Mouse (Mus musculus) left cerebral cortex, postnatal 14 days (tissue): ENCODE data around the gene Relb. TPM values are rescaled to one million over a fixed set of nuclear protein-coding genes. Genes with fewer than 3 reads are reported as not detected.
"Not testable (repeated sequence)": the region's sequence is repeated elsewhere in the genome, so short reads cannot be mapped to it uniquely, and the experiment has no call there.

Experiments
- DNase-seq, 2 experiments: peaks; one replicate each; pipeline ENCODE4 v3.0.0; 2021 to 2022; ENCODE audit warnings: low spot score in 2 of 2, mixed read lengths in 1 of 2
- intact Hi-C: fragments of 180-260 bp; cut with DNase I; formaldehyde crosslinking; loops from one replicate; pipeline ENCODE4 v1.15.1; 2025
- total RNA-seq, 2 experiments: library from RNA; stranded (reverse); gene quantifications; 2 replicates each; pipeline ENCODE4 v1.2.3; 2021

Relb gene
- total RNA-seq, 2 experiments from 2014 or later: 6.1 to 6.3 TPM

GRCm38 (mm10) chr7:19633855-19634254 is 4.6 kb upstream of the Relb start:
- intact Hi-C loops: no loop called here
- no peak for DNase-seq

- DNase-seq: no peak
- intact Hi-C loops: no loop called here
These were observed 4.0 kb upstream of the Relb start for GRCm38 (mm10) chr7:19633197-19633596.

GRCm38 (mm10) chr7:19632720-19633119 is 3.5 kb upstream of the Relb start:
- intact Hi-C loops: no loop called here

GRCm38 (mm10) chr7:19632275-19632674 is 3.0 kb upstream of the Relb start:
- intact Hi-C loops: no loop called here
- DNase-seq: no peak

More at GRCm38 (mm10) chr7:19632720-19633119, 3.5 kb upstream of the Relb start:
- DNase-seq: no peak

GRCm38 (mm10) chr7:19628536-19629360 is 490 bp downstream of the Relb start:
- peak; percentile 87 to 91 for DNase-seq
- intact Hi-C loops: no loop called here

- DNase-seq: no peak
- intact Hi-C loops: no loop called here
These were observed 1.1 kb downstream of the Relb start for GRCm38 (mm10) chr7:19628192-19628535.

- no peak for DNase-seq
- intact Hi-C loops: no loop called here
These were observed 1.5 kb downstream of the Relb start for GRCm38 (mm10) chr7:19627721-19628120.

- intact Hi-C loops: no loop called here
- DNase-seq: no peak
These were observed 5.8 kb downstream of the Relb start for GRCm38 (mm10) chr7:19623433-19623832.

GRCm38 (mm10) chr7:19622241-19622640 is 7.0 kb downstream of the Relb start:
- no peak for DNase-seq
- intact Hi-C loops: no loop called here

GRCm38 (mm10) chr7:19620811-19621210 is 8.4 kb downstream of the Relb start:
- peak; percentile 59 to 81 for DNase-seq
- intact Hi-C loops: no loop called here

GRCm38 (mm10) chr7:19619004-19619801 is 10.0 kb downstream of the Relb start:
- intact Hi-C loops: loop anchor here (10.0 kb wide), 1 partner anchor 214 kb away; the partner anchor contains the start of genes Ckm and Klc3
- DNase-seq: peak; percentile 83 to 84

GRCm38 (mm10) chr7:19615036-19615577 is 14.1 kb downstream of the Relb start:
- intact Hi-C loops: loop anchor here (10.0 kb wide), 1 partner anchor 210 kb away; the partner anchor contains the start of genes Ckm and Klc3
- DNase-seq: no peak

- intact Hi-C loops: loop anchor here (10.0 kb wide), 1 partner anchor 206 kb away; the partner anchor contains the start of genes Ckm and Klc3
- DNase-seq: no peak
These were observed 18.3 kb downstream of the Relb start for GRCm38 (mm10) chr7:19610969-19611368.

- DNase-seq: no peak
- intact Hi-C loops: loop anchor here (10.0 kb wide), 1 partner anchor 205 kb away; the partner anchor contains the start of genes Ckm and Klc3
These were observed 19.5 kb downstream of the Relb start for GRCm38 (mm10) chr7:19609641-19610332.

- DNase-seq: no peak
- intact Hi-C loops: no loop called here
These were observed 21.9 kb downstream of the Relb start for GRCm38 (mm10) chr7:19607291-19607690.

GRCm38 (mm10) chr7:19604606-19605214 is 24.5 kb downstream of the Relb start:
- intact Hi-C loops, DNase-seq: not testable (repeated sequence)

GRCm38 (mm10) chr7:19603849-19604605 is 25.2 kb downstream of the Relb start, which contains the start of gene Clasrp:
TSS of gene Clasrp (minus strand) at chr7:19604486.
- DNase-seq: peak; percentile 93 to 94
- intact Hi-C loops: no loop called here

- DNase-seq: no peak
- intact Hi-C loops: no loop called here
These were observed 26.2 kb downstream of the Relb start for GRCm38 (mm10) chr7:19603055-19603454.
